Mouse (Mus musculus) macrophage (primary cell): ENCODE measurements around the gene Trim63. TPM values are rescaled to one million over a fixed set of nuclear protein-coding genes. Genes with fewer than 3 reads are reported as not detected.
A peak's percentile ranks its signal among the peaks of the same experiment; 100 is the strongest.
"Not testable (repeated sequence)": the region's sequence is repeated elsewhere in the genome, so short reads cannot be mapped to it uniquely, and the experiment has no call there.

ENCODE experiments used
- H3K27ac ChIP-seq: fragments of 350-480 bp; formaldehyde crosslinking; 2 replicates; pipeline ENCODE4 v1.9.0; 2021
- H3K36me3 ChIP-seq: fragments of 350-480 bp; formaldehyde crosslinking; 2 replicates; pipeline ENCODE4 v1.9.0; 2021; ENCODE audit errors: inconsistent target
- H3K4me3 ChIP-seq: fragments of 350-480 bp; formaldehyde crosslinking; 2 replicates; pipeline ENCODE4 v1.9.0; 2021; ENCODE audit errors: inconsistent target
- H3K79me2 ChIP-seq: fragments of 350-480 bp; formaldehyde crosslinking; 2 replicates; pipeline ENCODE4 v1.9.0; 2021; ENCODE audit errors: inconsistent target
- WGBS: methylation state at CpG from one replicate; pipeline ENCODE4 v1.1.7; 2026; ENCODE audit warnings: inconsistent platforms; ENCODE audit not compliant: missing documents; 5-methylcytosine and 5-hydroxymethylcytosine counted together
- polyA plus RNA-seq: library from polyadenylated mRNA; stranded (reverse); fragments of 250-400 nt; gene quantifications from 3 replicates; pipeline ENCODE4 v1.2.4, GENCODE M21; 2018; ENCODE audit warnings: inconsistent platforms
- total RNA-seq, 78 experiments: library from RNA; depleted of rRNA; stranded (reverse); fragments of 250-400 nt; gene quantifications; 1 replicate in 9 of 78; 2 replicates in 24 of 78; 3 replicates in 43 of 78; 4 replicates in 2 of 78; pipeline ENCODE4 v1.2.4; 2018; ENCODE audit warnings: inconsistent platforms in 56 of 78

The Trim63 gene
- total RNA-seq (2018; cell fraction: chromatin; rRNA removed) = not detected
- total RNA-seq (2018; cell fraction: cytosol; rRNA removed) = not detected
- total RNA-seq (2018; cell fraction: nucleus; rRNA removed) = not detected
- polyA plus RNA-seq = not detected in 3 replicates

DNA sequence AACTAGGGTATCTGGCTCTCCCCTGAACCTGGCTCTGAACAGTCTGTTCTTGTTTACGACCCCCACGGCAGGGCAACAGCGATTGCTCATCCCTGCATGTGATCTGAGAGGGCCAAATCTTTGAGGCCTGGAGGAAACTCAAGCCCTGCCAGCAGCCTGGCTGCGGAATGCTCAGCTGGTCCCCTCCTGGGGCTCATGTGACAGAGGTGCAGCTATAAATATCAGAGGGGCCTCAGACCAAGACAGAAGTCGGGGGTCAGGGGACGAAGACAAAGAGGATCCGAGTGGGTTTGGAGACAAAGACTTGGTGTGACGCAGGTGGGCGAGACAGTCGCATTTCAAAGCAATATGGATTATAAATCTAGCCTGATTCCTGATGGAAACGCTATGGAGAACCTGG is at the start of gene Trim63:
Trim63 (plus strand) TSS at position 245 of the 400 bp plus-strand sequence.
- no peak within 1 kb of the TSS for H3K27ac ChIP-seq
- no peak within 1 kb of the TSS for H3K4me3 ChIP-seq
- no peaks in the 10 kb centered on the region for H3K36me3 ChIP-seq
- 78% methylated on average over 10 of the region's 11 CpGs for WGBS
- H3K79me2 ChIP-seq = no peaks in the 10 kb centered on the region

GRCm38 (mm10) chr4:134265860-134266585 is 48.9 kb upstream of the Trim63 start:
- Histone ChIP-seq H3K4me3 (no peak overlapping the region), H3K79me2 (no peaks in the 10 kb centered on the region), H3K27ac (no peak overlapping the region), H3K36me3 (no peaks in the 10 kb centered on the region)
- WGBS = 88% methylated on average over 9 of the region's 9 CpGs

DNA sequence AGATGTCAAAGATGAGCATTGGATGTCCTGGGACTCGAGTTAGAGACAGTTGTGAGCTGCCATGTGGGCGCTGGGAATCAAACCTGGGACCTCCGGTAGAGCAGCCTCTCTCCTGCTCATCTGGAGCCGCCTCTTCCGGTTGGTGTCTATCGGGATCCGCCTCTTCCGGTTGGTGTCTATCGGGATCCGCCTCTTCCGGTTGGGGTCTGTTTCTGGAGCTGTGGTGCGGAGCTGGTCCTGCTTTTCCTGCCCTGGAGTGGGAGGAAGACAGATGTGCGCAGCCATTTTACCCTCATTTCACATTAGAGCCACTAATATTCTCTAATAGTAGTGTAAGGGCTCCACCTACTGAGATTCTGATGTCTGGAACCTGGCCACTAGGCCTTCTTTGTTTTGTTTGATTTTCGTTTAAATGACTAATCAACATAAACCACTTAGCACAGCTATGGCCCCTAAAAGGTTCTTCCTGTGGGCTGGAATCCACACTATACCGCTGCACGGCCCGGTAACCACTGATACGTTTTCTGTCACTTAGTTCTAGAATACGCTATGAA is 46.7 kb upstream of the Trim63 start:
- no peaks in the 10 kb centered on the region for H3K79me2 ChIP-seq
- no peak overlapping the region for H3K27ac ChIP-seq
- no peaks in the 10 kb centered on the region for H3K36me3 ChIP-seq
- whole genome bisulfite sequencing = 58% methylated on average over 19 of the region's 19 CpGs
- H3K4me3 ChIP-seq = no peak overlapping the region

DNA sequence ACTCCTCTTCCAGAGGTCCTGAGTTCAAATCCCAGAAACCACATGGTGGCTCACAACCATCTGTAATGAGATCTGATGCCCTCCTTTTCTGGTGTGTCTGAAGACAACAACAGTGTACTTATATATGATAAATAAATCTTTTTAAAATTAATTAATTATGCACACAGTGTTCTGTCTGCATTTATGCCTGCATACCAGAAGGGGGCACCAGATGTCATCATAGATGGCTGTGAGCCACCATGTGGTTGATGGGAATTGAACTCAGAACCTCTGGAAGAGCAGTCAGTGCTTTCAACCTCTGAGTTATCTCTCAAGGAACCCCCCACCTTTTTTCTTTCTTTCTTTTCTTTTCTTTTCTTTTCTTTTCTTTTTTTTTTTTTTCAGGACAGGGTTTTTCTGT is 45.3 kb upstream of the Trim63 start:
- H3K79me2 ChIP-seq, H3K36me3 ChIP-seq, H3K27ac ChIP-seq, H3K4me3 ChIP-seq: not testable (repeated sequence)

DNA sequence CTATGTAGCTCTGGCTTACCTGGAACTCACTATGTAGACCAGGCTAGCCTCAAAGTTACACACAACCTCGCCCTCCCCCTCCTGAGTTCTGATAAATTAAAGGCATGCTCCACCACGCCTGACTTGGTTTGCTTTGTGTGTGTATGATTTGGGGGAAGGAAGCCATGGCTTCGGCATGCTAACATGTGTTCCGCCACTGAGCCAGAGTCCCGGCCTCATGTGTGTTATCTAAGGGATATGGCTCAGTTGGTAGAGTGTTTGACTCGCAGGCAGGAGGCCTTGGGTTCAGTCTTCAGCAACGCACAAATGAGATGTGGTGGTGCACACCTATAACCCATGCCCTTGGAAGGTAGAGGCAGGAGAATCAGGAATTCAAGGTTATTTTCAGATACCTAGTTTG is 42.9 kb upstream of the Trim63 start:
- H3K36me3 ChIP-seq = peaks cover 5% of the 10 kb centered on the region; the same call in 1 of the 2 replicates
- WGBS = 91% methylated on average over 7 of the region's 7 CpGs
- H3K4me3 ChIP-seq = no peak overlapping the region
- H3K79me2 ChIP-seq = no peaks in the 10 kb centered on the region
- no peak overlapping the region for H3K27ac ChIP-seq

DNA sequence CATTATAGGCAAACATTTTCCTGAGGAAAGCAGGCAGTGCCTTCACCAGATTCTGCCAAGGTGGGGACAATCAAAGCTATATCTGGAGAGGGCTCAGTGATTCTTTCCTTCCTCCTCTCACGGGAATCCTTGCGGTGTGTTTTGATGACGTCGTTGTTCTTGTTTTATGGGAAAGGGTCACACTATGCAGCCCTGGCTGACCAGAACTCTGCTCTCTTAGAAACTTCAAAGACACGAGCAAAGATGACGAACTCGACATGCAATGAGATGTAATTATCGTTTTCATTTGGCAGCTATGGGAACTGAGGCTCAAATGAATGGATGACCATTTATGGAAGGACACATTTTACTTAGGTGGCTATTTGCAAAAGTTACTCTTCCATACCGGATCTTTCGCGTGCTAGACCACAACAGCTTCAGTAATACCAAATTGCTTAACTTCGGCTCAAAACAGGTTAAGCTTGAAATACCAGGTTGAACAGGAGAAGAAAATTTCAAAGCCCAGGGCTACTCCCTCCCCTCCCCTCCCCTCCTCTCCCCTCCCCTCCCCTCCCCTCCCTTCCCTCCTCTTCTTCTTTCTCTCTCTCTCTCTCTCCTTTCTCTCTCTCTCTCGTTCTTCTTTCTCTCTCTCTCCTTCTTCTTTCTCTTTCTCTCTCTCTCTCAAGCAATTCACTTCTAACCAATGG is 42.0 kb upstream of the Trim63 start:
- no peak overlapping the region for H3K27ac ChIP-seq
- H3K79me2 ChIP-seq = no peaks in the 10 kb centered on the region
- H3K36me3 ChIP-seq = peaks cover 13% of the 10 kb centered on the region; the same call in 1 of the 2 replicates
- WGBS = 7% methylated on average over 13 of the region's 13 CpGs
- H3K4me3 ChIP-seq = no peak overlapping the region

- Histone ChIP-seq H3K27ac (no peak overlapping the region), H3K4me3 (no peak overlapping the region), H3K36me3 (peaks cover 21% of the 10 kb centered on the region; the same call in 1 of the 2 replicates), H3K79me2 (no peaks in the 10 kb centered on the region; the same call in 1 of the 2 replicates)
- 8% methylated on average over 14 of the region's 14 CpGs for WGBS
These were observed 41.2 kb upstream of the Trim63 start for GRCm38 (mm10) chr4:134273417-134274345.

- Histone ChIP-seq H3K36me3 (peaks cover 38% of the 10 kb centered on the region; the same call in 1 of the 2 replicates), H3K4me3 (no peak overlapping the region), H3K27ac (no peak overlapping the region), H3K79me2 (peaks cover 29% of the 10 kb centered on the region)
- 100% methylated on average over 2 of the region's 2 CpGs for WGBS
These were observed 30.0 kb upstream of the Trim63 start for GRCm38 (mm10) chr4:134284942-134285341.

DNA sequence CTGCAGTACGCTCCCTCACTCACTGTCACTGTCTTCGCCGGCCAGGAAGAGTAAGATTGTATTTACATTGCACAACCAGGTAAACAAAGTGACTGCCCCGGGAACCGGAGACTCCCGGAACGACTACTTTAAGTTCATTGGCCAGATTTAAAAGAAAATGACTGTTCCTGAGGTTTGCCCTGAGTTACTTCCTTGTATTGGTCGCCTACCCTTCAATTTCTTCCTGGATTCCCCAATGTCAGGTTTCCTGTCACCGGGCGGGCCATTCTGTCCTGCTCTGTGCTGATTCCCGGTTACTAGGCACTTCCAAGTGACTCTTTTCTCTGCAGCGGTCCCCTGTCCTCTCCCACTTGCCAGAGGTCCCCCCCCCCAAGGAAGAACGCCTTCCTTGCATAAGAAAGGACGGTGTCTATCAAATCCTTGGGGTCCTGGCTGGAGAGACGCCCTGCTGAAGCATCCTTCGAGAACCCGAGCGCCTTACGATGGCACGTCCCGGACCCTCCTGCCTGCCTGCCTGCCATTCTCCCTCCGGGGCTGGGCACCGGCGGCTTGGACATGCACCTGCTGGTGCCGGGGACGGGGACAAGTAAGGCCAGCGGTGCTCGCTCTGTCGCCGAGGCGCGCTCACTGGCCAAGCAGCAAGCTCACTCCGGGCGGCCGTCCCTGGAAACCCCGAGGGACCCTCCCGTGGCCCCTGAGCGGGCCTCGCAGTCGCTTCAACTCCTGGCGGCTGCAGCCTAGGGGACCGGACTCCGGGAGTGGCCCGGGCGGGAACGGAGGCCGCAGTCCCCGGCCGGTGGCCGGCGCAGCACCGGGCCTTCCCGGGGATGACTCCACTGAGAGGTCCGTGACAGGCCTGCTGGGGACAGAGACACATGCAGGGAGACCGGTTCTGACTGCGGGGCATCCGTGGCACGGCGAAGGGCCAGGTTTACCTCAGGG is 28.4 kb upstream of the Trim63 start:
- Histone ChIP-seq H3K4me3 (peak overlapping the region; percentile 80), H3K36me3 (peaks cover 27% of the 10 kb centered on the region; the same call in 1 of the 2 replicates), H3K27ac (peak overlapping the region; percentile 74), H3K79me2 (peaks cover 29% of the 10 kb centered on the region)
- WGBS = 2% methylated on average over 57 of the region's 59 CpGs

DNA sequence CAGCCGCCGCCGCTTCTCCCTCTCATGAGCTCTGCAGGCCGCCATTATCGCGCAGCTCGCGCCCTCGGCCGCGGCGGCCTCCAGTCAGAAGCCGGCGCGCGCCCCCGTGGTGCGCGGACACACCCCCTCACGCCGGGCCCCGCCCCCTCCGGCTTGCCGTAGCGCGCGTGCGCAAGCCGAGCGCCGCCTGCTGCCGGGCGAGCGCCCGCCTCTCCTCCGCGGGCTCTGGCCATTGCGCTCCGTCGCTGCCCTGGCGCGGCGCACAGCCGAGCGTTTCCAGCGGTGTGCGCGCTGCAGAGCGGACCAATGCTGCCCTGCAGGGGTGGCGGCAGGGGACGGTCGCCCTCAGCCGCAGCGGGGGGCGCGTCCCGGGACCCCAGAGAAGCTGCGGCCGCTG is 27.8 kb upstream of the Trim63 start:
- peaks cover 20% of the 10 kb centered on the region; the same call in 1 of the 2 replicates for H3K36me3 ChIP-seq
- H3K4me3 ChIP-seq = peak overlapping the region; percentile 80
- H3K27ac ChIP-seq = no peak overlapping the region
- WGBS = under 1% methylated on average over 38 of the region's 59 CpGs
- H3K79me2 ChIP-seq = peaks cover 29% of the 10 kb centered on the region

DNA sequence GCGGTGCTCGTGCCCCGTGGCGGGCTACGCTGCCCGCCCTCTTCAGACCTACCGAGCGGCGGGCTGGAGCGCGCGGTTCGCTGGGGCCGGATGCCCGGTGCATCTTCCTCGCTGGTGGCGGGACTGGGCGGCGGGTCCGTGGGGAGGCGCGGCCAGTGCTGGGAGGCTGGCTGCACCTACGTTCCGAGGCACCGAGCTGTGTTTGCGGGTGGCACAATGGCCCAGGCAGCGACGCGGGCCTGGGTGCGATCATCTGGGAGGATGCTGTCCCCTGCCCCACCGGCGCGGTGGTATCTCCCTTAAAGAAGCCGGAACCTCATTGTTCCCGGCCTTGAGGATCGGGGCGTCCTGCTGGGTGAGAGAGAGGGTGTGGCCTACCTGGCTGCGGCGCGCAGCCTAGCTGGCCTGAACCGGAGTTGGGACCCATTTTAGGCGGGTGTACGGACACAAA is 27.3 kb upstream of the Trim63 start, which contains the start of gene Pdik1l:
Pdik1l (minus strand) TSS at position 321 of the 451 bp plus-strand sequence.
- peak within 1 kb of the TSS; percentile 62 for H3K27ac ChIP-seq
- H3K4me3 ChIP-seq = peak within 1 kb of the TSS; percentile 80
- under 1% methylated on average over 32 of the region's 43 CpGs for WGBS
- H3K36me3 ChIP-seq = peaks cover 16% of the 10 kb centered on the region; the same call in 1 of the 2 replicates
- H3K79me2 ChIP-seq = peaks cover 29% of the 10 kb centered on the region

GRCm38 (mm10) chr4:134288397-134289256 is 26.3 kb upstream of the Trim63 start:
- H3K79me2 ChIP-seq = peaks cover 29% of the 10 kb centered on the region
- WGBS = 27% methylated on average over 11 of the region's 11 CpGs
- H3K27ac ChIP-seq = peak overlapping the region; percentile 62
- peaks cover 6% of the 10 kb centered on the region; the same call in 1 of the 2 replicates for H3K36me3 ChIP-seq
- H3K4me3 ChIP-seq = peak overlapping the region; percentile 62
